Mouse (Mus musculus) adrenal gland, adult (tissue): ENCODE results near the gene Tns1.

Experiments
- DNase-seq, 2 experiments: peaks; one replicate each; pipeline ENCODE4 v3.0.0; 2022 to 2023; ENCODE audit warnings: low spot score in 1 of 2; ENCODE audit not compliant: inconsistent age in 2 of 2

Gene Tns1

DNA sequence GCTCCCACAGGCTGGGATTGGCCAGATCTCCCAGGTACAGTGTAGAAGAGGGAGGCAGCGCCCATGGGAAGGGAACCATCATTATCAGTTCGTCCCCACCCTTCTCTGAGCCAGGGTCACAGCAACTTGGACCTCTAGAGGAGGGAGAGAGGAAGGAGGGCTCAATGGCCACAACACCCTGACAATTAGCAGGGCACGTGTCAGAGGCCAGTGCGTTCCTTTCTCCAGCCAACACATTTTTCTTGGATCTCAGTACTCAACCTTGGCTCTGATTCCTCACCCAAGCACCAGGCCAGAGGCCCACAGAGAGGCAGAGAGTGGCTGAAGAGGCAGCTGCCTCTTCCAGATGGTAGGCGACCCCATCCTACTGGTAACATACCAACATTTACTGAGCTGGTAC lies 107.6 kb downstream of the Tns1 start:
- peak; percentile 60 to 89 for DNase-seq

- peak in 1 of 2 experiments; percentile 73 for DNase-seq
Observed at GRCm38 (mm10) chr1:74015513-74016234, 108.6 kb downstream of the Tns1 start.

GRCm38 (mm10) chr1:74014538-74015327 lies 109.5 kb downstream of the Tns1 start:
- peak; percentile 77 to 84 for DNase-seq

DNA sequence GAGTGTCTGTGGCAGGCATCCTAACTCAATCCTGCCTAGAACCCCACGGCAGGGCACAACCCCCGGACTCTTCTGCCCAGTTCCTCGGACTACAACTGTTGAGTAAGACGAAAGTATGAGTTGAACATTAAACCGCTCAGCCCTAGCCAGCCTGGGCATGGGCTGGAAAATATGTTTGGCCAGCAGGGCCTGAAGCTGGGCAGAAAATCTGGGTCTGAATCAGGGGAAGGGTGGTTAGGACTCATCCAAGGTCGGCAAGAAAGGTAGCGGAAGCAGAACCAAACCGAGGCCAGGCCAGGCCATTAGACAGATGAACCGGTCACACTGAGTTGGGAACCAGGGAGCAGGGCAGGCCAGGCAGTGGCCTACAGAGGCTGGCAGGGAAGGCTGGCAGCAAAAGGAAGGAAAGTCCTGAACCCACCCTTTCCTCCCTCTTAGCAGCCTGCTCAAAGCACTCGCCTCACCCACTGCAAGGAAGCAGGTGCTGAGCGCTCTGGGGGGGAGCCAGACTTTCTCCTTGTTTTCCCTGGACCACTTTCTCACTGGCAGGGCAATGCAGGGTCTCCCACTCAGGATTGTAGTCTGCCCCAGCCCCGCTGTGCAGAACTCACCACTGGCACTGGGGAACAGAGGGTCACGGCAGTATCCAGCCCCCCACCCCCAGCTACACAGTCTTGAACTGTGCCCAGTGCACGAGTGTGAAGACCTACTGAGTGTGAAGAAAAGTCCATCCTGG lies 110.8 kb downstream of the Tns1 start:
- peak in 1 of 2 experiments; percentile 89 for DNase-seq

GRCm38 (mm10) chr1:74012706-74013105 lies 111.5 kb downstream of the Tns1 start:
- peak; percentile 64 to 79 for DNase-seq

- no peak for DNase-seq
Observed at GRCm38 (mm10) chr1:74009495-74009894, 114.8 kb downstream of the Tns1 start.

- DNase-seq, result peak; percentile 81 to 92
Observed at GRCm38 (mm10) chr1:74008966-74009365, 115.3 kb downstream of the Tns1 start.

GRCm38 (mm10) chr1:74008498-74008897 lies 115.8 kb downstream of the Tns1 start:
- DNase-seq, result peak; percentile 89 to 95

DNA sequence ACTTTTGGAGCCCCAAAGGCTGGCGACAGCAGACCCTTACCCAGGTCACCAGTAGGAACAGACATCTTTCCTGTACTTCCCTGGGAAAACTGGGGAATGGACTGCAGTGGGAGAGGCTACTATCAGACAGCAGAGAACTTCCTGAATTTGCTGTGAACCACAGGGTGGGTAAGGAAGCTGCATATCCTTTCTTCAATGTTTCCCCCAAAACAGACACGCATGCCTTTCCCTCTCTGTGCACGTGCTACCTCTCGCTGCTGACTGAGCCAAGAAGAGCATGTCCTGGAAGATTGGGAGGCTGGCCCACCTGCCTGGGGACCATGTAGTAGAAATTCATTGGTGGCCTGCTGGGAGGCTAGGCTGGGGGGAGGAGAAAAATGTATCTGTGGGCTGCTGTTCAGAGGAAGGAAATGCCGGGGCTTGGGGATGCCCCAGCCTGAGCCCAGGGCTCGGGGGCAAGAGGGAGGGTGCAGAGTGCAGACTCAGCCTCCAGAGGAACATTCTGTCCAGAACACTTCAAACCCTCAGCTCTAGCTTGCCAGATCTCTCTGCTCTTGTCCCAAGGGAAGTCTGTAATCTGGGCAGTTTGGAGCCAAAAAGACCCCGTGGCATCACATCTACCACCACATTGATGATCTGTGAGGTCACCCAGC lies 116.7 kb downstream of the Tns1 start:
- peak; percentile 86 to 87 for DNase-seq

GRCm38 (mm10) chr1:74005020-74005419 lies 119.2 kb downstream of the Tns1 start:
- peak; percentile 85 to 92 for DNase-seq

- peak; percentile 16 to 55 for DNase-seq
Observed at GRCm38 (mm10) chr1:74003723-74004122, 120.5 kb downstream of the Tns1 start.

- peak; percentile 50 to 71 for DNase-seq
Observed at GRCm38 (mm10) chr1:74001449-74001820, 122.8 kb downstream of the Tns1 start.

GRCm38 (mm10) chr1:74000810-74001448 lies 123.3 kb downstream of the Tns1 start:
- peak; percentile 8 to 59 for DNase-seq

- DNase-seq, result peak; percentile 48 to 78
Observed at GRCm38 (mm10) chr1:74000191-74000651, 124.0 kb downstream of the Tns1 start.

DNA sequence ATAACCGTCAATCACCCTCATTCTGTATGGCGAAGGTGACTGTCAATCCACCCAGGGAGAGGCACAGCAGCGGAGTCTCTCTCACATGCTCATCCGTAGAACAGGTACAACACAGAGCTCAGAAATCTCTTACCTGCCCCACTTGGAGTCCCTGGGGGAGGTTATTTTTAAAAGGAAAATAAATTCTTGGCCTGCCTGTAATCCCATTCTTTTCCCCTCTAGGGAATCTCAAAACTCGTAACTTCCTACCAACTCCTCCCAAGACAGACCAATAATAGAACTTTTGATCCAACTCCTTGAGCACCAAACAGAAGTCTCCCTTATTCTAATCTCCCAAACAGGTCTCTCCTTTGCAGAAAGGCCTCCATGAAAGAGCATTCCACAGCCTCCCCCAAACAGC lies 124.7 kb downstream of the Tns1 start:
- DNase-seq, result no peak

- DNase-seq, result peak; percentile 80 to 92
Observed at GRCm38 (mm10) chr1:73998925-73999375, 125.3 kb downstream of the Tns1 start.

DNA sequence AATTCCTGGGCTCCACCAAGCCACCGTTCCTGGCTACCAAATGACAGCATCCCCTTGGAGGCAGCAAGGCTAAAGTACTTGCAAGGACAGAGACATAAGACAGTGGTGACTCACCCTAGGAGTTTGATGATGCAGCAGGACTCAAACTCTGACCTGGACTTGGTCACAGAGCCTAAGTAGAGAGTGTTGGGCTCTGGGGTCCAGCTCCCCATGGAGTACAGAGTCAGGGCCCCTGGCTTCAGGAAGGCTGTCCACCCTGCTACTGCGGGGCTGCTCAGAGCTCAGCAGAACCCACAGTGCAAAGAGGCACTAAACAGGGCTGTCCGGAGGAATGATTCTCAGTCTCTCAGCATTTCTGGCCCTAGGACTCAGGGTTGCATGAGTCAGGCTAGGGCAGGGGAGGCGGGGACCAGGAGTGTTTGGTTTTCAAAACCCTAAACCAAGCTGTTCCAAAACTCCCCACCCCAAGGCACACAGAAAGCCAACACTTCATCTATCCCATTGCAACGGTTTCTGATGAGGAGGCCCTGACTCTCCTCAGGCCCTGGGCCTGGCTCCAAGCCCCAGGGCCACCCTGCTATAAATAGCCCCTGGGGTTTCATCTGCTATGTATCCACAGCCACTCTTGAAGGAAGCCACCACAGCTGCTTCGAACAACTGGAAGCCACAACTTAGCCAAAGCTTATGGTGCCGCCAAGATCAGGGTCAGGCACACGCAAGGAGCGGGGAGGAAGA lies 126.0 kb downstream of the Tns1 start:
- peak; percentile 87 to 95 for DNase-seq

DNA sequence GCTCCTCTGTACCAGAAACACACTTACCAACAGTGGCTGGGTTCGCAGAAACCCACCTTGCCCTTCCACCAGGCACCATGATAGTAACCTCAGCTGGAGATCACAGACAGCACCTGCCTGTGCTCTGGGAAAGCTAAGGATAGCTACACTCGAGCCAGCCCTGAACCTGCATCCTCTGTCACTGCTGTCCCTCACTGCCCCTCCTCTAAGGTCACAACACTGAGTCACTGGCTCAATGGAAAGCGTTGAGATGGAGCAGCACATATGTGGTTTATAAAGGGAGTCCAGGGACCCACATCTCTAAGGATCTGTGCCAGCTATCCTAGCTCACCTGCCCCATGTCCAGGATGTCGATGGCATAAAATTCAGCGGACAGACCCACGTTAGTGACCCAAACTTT lies 126.9 kb downstream of the Tns1 start:
- peak in 1 of 2 experiments; percentile 83 for DNase-seq

DNA sequence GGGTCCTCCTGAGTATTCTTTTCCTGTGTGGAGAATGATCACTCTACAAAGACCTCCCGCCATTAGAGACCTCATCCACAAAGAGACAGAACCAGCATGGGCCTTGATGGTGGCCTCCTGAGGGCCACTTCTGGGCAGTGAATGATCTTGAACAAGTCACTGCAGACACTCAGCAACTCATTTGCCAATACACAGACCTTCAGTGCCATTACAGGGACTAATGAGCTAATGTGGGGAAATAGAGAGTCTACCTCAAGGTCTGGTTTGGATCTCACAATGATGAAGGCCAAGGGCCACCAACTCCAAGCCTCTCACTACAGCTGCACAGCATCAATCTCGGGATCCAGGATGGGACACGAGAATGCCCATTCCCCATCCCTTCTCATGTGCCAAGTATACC lies 127.6 kb downstream of the Tns1 start:
- peak in 1 of 2 experiments; percentile 79 for DNase-seq

GRCm38 (mm10) chr1:73996209-73996608 lies 128.0 kb downstream of the Tns1 start:
- peak; percentile 82 to 94 for DNase-seq
